Mouse (Mus musculus) ovary, adult 18-20 months (tissue): ENCODE results near the gene Tmem209.
A peak's percentile ranks its signal among the peaks of the same experiment; 100 is the strongest.

Source experiments
- DNase-seq: peaks from one replicate; pipeline ENCODE4 v3.0.0; 2022; ENCODE audit warnings: low spot score, mixed read lengths

Gene Tmem209

DNA sequence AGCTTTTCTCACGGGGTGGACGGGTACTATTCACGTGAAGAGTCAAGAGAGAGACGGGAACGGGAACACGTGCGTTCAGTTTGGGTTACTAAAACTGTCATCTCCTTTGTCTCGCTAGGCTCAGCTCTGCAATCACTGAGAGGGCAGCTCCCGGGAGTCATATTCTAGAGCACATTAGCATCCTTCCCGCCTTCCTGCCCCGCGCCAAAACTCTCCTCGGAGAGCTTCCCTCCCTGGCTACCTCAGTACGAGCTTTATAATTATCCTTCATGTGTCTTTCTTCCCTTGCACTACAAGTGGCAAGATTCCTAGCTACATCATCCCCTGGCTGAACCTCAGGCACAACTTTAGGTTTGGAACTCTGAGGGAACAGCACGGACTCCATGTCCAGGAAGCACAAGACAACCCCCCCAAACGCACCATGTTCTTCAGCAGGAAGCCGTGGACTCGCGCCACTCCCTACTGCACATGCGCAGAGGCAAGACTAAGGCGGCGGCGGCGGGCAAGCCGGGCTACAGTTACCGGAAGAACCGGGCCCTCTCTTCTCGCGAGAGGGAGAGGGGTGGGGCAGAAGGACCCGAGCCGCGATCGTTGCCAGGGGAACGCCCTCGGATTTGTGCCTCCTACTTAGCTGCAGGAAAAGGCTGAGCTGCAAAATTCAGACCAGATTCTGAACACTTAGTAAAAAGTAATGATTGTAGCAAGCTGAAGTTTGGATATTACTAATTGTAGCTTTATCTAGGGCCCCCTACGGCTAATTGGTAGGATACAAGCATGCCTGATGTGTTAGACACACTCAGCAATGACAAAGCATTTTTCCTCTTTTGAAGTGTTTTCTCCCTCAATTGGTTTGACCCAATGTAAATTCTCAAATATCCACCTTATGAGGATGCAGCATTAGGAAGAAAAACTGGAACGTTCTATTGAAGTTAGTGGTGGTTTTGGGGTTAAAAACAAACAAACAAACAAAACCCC, at the start of gene Tmem209, which contains the start of gene Ssmem1:
TSS of gene Tmem209 (minus strand) at position 519 of the 975 bp plus-strand sequence.
TSS of gene Ssmem1 (plus strand) at position 585 of the 975 bp plus-strand sequence.
- peak; percentile 99 for DNase-seq

DNA sequence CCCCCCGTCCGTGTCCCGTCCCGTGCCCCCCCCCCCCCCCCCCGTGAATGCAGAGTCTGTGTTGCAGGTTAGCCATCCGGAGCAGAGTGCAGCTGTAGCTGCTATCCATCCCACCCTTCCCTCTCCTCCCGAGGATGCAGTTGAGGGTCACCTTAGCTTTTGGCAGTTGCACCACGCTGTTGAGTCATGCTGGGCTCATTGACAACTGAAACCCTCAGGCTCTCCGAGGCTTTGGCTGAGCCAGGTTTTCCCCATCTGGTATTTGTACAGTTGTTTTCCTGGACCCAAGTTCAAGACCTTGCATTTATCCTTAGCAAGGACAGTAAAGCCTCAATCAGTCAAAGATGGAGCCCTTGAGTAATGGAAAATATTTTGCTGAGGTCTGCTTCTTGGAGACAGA, 46.5 kb upstream of the Tmem209 start:
- DNase-seq: peak; percentile 23

DNA sequence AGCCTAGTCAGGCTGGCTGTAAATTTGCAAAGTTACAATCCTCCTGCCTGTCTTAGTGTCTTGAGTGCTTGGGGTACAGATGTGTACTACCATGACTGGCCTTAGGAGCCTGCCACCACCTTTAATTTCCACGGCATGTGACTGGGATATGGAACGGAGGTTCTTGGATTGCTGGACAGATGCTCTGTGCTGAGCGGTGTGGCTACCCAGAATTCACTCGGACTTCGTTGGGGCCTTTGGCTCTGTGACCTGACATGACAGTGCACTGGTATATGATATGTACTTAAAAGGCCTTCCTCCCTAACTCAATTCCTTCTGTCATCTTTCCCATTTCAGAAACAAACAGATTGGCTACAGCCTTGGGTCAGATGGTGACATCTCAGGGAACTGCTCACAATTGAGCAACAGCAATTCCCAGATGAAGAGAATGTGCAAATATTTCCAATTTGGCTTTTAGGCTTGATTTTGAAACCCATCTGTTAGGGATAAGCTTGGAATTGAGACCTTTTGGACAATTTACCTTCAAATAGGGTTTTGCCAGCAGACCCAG, 45.1 kb upstream of the Tmem209 start:
- no peak for DNase-seq

DNA sequence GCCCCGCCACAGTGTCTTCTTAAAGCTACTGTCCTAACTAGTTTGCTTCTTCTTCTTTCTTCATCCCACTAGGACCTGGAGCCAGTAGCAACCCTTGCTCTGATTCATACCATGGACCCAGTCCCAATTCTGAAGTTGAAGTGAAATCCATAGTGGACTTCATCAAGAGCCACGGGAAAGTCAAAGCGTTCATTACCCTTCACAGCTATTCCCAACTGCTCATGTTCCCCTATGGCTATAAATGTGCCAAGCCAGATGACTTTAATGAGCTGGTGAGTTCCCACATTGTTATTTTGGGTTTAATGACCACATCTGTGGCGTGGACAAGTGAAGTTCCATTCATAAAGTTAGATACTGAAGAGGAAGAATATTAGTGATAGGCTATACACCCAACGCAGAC, 44.5 kb upstream of the Tmem209 start:
- DNase-seq: no peak

DNA sequence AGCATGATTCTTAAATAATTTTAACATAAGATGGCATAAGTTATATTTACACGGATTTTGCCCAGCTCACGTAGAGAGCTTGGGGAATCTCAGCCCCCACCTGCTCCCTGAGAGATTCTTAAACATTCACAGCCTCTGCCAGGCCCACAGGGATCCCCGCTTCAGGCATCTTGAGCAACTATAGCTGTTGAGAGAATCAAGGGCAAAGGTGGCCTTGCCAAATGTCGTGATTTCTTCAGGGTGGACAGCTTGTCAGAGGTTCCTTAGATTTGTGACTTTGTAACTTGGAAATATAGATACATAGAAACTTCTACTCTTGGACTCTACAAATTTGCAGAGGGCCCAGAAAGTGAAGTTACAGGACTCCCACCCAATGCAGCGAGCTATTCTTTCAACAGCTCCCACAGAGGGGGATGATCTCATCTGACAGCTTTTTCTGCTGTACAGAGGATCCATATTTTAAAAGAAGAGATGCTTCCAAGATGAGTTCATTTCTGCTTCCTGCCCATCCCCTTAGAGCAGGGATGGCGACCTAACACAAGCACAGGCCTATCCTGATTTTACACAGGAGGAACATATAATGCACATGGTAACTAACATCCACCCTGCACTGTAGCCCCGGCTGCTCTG, 43.9 kb upstream of the Tmem209 start:
- DNase-seq: no peak

DNA sequence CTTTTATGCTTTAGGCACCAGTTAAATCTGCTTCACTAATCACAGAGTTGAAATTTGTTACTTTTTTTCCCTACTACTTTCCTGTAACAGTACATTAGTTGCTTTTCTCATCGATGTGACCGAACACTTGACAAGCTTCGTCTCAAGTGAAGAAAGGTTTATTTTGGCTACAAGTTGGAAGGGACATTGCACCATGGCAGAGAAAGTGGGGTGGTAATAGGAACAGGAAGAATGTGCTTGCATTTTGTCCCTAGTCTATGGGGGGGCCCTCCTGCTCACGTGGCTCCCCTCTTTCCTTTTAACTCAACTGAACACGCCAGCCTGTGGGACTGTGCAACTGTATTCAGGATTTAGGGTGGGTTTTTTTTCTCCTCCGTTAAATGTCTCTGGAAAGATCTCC, 43.0 kb upstream of the Tmem209 start:
- DNase-seq: no peak

DNA sequence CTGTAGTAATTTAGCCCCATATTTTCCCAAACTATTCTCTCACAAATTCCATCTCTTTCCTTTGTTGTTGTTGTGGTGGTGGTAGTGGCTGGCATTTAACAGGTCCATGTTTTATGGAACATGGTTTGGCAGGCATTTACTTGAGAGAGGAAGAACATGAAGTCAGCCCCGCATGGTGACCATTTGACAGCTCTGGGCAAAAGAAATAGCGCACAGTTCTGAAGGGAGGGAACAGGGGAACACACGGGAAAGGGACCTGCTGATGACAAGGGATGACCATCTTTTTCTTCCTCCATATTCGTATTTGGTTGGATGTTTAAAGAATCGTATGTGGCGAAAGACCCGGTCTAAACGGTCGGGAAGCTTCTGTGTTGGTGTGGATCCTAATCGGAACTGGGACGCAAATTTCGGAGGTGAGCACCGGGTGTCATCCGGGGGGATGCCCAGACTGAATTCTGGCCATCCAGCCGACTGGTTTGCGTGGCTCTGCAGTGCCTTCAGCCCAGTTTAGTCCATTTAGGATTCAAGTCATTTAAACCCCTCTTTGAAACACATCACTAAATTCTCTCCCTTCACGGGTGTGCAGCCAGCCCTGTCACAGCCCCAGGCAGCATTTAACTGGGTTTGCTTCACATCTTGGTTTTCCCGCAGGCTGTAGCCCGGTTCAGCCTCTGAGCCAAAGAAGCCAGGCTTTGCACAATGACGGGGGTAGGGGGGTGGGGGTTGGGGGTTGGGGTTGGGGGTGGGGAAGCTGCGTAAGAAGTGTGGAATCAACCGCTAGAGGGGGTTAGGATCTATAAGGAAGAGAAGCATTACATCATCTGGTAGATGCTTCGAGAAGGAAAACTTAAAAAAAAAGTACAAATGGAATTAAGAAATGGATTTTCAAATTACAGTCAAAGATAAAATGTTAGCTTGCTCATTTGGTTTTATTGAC, 42.3 kb upstream of the Tmem209 start:
- no peak for DNase-seq

DNA sequence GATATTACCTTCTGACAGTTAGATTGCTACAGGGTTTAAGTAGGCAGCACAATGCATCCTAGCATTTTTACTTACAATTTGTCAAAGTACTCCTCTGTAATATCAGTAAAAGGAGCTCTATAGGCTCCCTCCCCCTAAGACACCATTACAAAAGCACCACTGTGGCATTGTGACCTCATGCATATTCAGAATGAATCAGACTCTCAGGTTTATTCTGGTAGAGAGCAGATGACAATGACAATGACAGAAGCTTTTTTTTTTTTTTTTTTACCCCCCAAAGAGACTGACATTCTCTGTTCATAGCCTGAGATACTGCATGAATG, 41.6 kb upstream of the Tmem209 start:
- DNase-seq: no peak

DNA sequence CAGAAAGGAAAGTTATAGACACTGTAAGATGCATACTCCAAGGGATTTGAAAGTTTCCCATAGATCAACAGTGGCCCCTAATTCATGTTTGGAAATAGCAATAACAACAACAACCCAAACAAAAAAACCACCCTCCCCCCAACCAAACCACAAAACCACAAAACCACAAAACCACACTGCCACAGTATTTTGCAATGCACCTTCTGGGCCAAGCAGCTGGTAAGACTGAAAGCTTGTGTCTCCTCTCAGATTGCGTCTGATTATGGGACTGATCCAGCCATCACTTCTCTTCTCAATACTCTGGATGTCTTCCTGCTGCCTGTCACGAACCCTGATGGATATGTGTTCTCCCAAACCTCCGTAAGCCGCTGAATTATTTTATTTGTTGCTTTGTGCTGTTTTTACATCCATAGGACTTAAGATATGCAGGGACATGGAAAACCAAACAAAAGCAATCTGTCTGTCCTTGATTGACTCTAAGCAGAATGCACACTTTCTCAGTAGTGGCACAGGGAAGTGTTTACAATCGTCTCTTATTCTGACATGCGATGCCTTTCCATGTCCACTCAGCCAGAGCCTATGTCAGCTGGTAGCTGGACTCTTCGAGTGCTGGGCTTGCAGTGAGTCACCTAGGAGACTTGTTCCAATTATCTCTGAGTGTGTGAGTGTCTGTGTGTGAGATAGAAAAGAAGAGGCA, 41.1 kb upstream of the Tmem209 start:
- DNase-seq: no peak

DNA sequence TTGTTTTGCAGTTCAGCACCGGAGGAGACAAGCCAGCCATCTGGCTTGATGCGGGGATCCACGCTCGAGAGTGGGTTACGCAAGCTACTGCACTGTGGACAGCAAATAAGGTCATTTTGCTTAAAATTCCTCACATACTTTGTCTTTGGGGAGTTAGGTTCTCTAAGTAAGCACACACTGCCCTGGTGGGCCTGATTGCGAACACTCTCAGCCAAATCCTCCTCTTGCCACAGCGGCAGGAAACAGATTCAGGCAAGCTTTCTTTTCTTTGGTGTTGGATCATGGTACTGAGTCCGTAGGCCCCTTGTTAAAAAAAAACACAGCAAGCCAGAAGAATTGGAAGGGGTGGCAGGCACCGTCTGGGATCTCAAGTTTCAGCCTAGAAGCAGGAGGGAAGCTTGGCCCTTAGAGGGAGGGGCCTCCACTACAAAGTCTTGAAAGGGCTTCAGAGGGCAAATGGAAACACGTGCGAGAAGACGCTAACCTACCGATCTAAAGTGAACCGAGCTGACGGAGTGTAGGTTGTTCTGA, 39.7 kb upstream of the Tmem209 start:
- no peak for DNase-seq

DNA sequence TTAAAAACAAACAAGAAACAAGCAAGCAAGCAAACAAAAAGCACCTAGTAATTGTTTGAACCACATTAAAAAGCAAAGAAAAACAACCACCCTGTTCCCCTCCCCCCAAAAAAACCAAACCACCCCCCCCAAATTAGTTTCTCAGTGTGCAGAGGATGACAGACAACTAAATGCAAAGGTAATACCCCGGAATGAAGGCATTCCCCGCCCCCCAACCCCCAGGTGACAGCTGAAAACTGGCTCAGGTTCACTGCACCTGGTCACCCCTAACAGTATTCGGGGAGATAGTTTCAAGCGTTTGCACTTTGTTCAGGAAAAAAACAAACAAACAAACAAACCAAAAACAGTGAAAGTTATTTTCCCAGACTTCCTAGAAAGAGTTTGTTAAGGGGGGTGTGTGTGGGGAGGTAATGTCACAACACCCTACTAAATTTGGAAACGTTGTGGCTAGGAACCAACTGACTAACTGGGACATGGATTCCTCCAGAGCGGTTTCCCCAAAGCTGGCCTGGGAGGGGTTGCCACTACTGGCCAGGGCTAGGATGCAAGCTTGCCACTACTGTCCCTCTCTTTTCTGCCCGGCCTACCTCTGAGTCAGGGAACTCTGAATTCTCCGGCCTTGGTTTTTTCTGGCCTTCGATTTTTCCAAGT, 38.2 kb upstream of the Tmem209 start:
- peak; percentile 15 for DNase-seq

DNA sequence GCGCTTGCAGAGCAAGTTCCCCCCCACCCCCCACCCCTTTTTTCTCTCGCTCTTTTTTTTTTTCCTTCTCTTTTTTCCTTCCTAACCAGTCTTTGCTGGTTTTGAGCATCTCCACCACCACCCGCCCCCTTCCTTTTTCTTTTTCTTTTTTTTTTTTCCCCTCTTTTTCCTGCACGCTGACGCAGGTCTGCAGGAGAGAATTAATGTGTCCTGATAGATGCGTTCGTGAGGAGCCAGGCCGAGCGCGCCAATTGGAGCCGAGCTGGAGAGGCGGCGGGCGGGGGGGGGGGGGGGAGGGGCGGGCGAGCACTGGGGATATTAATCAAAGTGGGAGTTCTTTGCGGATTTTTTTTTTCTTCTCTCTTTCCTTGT, 37.7 kb upstream of the Tmem209 start:
- no peak for DNase-seq

DNA sequence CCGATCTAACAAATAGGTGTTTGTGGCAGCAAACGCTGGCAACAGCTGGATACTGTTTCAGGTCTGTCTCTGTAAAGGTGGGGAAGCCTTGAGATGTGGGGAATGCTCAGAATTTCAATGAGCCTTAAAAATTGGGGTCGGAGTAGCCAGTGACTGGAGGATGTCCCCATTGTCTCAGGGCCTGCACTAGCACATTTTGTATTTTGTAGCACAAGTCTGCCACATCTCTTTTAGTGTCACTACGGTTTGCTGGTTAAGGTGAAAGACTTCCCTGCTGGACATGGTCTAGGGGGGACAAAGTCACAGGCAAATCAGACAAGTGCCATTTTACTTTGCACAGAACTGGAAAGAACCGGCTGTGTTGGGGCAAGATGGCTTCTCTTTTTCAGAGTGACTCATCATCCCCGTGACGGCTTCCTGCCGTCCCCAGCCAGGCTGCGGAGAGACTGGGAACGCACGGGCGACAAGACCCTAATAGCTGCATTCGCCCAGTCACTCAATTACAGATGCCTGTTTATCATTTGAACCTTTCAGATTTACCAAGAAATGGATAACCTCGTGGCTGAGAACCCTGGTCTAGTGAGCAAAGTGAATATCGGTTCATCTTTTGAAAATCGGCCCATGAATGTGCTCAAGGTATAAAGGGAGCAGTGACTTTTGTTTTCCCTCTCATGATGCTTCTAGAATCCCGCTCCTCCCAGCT, 37.1 kb upstream of the Tmem209 start:
- DNase-seq: no peak

DNA sequence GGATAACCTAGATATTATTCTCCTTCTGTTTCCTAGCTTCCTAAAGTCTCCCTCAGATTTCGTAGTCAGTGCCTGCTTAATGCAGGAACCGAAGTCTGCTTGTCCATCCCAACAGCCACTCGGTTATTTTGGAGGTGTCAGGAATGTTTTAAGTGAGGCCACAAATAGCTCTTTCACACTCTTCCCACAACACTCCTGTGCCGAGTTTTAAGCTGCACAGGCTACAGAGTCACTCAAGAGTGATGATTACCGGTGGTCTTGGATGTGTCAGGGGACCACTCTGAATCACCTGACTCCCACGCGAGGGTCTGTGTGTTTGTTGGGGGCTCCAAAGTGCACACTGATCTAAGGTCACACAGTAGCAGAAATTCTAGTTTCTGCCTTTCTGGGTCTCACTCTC, 36.1 kb upstream of the Tmem209 start:
- DNase-seq: no peak

DNA sequence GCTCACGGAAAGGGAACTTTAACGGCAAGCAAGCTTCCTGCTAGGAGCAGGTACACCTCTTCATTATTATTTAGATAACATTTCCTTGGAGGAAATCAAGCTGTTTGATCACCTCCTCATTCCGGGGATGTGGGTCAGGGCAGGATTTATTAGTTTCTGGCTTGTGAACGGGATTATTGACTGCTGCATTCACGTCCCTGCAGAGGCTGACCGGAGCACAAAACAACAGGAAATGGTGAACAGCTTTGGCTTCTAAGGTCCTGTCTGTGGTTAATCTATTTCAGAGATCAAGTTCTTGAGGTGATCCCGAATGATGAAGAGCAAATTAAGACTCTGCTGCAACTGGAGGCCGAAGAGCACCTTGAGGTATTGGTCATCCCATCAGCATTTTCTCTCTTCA, 34.3 kb upstream of the Tmem209 start:
- DNase-seq: no peak

DNA sequence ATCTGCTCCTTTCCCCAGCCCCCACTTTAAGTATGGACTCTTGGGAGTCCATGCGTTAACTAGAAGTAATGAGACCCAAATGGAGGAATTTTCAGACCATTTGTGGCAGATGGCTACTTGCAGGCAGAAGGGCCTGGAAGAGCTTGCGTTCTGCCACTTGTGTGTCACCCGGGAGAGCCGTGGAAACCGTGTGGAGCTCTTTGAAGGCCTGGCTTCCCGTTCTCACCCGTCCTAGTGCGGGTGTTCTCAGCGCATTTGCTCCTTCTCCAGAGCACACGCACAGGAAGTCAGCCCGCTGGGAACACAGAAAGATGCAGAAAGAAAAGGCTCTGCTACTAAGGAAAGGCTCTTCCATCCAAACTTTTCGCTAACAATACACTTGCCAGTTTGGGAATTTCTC, 33.5 kb upstream of the Tmem209 start:
- no peak for DNase-seq

DNA sequence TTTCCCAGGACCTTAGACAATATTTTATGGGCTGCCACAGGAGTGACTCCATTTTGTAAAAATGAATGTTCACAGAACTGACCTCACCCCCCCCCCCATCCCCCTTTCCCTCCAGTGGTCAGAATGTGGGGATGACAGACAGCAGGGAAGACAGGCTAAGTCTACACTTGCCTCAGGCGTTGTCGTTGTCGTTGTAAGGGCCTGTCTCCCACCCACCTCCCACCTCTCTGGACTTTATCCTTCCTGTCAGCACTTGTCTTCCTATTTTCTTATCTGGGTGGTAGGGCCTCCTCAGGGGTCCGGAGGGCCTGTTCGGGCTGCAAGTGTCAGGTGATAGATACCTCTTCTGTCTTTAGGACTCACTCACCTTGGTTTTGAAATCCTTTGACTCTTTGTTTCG, 32.7 kb upstream of the Tmem209 start:
- no peak for DNase-seq

DNA sequence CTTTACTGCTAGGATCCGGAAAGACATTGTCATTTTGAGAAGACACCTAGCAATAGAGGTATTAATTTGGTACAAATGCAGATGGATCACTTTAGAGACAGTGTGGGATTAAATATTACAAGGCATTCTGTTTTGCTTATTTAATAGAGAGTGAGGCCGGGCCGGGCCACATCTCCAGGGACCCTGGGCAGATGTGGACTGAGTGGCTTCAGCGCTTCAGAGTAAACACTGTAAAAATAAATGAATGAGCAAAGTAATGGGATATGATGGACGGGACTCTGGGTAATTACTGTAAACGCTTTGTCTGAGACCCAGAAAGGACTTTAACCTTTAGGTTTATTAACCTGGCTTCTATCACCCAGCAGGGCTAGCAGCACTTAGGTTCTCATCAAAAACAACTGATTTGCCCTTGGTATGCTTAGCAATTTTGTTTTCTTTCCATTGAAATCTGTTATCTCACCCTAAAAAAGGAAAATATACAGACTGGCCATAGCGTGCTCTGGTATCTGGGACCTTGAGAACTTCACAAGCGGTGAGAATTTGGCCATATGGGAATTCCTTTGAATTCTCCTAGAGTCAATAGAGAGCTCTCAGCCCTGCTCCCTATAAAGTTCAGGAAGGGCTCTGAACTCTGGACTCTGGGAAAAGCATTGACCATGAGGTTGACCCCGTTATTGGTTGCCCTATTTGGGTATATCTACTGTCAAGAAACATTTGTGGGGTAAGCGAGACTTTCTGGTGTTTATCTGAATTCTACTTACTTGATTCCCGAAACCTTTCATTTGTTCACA, 31.6 kb upstream of the Tmem209 start, which contains the start of gene Cpa2:
TSS of gene Cpa2 (plus strand) at position 574 of the 791 bp plus-strand sequence.
- no peak for DNase-seq

DNA sequence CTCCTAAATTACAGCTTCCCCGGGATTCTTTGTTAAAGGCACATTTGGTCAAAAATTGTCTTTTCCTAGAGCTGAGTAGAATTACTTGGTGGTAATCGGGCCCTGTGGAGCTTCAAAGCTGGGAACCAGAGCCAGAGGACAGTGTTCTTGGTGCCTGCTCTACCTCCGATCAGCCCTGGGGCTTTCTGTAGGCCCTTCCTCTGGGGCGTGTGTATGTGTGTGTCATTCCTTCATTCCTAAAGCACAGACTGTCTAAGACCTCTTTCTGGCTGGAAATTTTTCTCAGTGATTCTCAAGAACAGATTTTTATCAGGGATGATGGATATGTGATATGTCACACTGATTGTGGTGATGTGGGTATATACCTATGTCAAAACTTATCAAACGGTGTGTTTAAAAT, 29.2 kb upstream of the Tmem209 start:
- DNase-seq: no peak
